Mouse (Mus musculus) forelimb bud, embryonic 11.5 days (tissue): ENCODE measurements at regions not wholly inside any gene's neighbourhood (a gene's known extent, or its start where the extent isn't known, plus 50 kb on each side); places are given as distances from the start of the nearest gene placed in this dataset.
"Not testable (repeated sequence)": the region's sequence is repeated elsewhere in the genome, so short reads cannot be mapped to it uniquely, and the experiment has no call there.

ENCODE experiments used
- DNase-seq: peaks from one replicate; pipeline ENCODE4 v3.0.0-alpha.2; 2012; ENCODE audit warnings: low read depth, low spot score

DNA sequence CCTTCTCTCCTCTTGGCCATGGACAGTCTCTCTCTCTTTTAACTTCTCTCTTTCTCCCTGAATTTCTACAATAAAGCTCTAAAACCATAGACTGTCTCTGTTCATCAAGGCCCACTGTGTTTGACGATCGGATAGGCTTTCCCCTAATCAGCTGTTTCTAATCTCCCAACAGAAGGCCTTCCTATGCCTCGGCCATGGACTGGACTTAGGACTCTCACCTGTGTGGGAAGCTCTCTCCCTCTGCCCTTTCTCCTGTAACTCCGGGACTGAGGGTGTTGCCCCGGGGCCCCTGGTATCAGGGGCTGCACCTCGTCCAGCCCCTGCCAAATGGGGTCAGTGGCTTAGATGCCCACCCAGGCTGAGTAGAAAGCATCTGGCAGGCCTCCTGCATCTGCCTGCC lies 713.0 kb downstream of the Rapgef2 start:
- DNase-seq: no peak

DNA sequence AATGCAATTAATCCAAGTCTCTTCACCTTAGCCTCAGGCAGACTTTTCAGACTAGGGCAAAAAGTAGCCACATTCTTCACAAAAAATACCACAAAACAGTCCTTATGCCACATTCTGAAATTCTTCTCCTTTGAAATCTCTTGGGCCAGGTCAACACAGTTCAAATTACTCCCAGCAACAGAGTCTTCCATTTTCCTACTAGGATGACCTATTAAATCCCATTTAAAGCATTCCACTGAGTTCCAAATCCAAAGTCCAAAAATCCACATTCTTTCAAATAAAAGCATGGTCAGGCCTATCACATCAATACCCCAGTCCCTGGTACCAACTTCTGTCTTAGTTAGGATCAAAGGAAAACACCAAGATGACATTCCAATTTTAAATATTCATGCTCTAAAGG lies 721.4 kb downstream of the Rapgef2 start:
- not testable (repeated sequence) for DNase-seq
